Mouse (Mus musculus): ENCODE results near the gene Mesd. TPM values are rescaled to one million over a fixed set of nuclear protein-coding genes. Genes with fewer than 3 reads are reported as not detected.
"Not testable (repeated sequence)": the region's sequence is repeated elsewhere in the genome, so short reads cannot be mapped to it uniquely, and the experiment has no call there.

Gene Mesd
- polyA plus RNA-seq, 1 experiment from 2014 or later = 103 TPM

DNA sequence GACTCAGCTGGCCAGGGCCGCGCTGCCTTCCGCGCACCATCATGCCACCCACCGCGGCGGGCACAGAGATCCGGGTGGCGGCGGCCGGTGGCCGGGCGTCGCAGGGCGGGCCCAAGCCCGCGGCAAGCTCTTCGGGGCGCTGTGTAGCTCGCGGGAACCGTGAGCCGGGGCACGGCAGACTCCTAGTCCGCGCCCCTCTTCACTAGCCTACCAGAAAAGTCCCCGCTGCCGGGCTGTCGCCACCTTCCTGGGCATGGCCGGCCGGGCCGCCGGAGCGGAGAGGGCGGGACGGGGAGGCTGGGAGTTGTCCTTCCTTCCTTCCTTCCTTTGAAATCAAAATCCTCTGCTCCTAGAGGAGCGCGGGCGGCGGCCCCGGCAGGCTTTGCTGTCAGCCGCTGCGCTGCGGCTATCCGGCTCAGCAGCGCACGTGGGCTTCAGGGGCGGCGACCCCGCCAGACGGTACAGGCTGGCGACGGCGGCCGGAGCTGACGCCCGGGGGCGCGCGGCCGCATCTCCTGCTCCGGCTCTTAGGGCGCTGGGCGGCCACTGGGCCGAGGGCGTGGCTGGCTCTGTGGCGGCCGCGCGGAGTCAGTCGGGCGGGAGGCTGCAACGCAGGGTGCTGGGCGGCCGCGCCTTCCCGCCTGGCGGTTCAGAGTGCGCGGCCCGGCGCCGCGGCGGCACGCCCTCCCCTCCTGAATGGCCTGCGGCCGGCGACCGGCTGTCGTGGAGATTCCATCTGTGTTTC is 818 bp upstream of the Mesd start:
- peak overlapping the region; percentile 96 for H3K4me2 ChIP-seq (replicated peaks)
- WGBS = under 1% methylated on average over 79 of the region's 91 CpGs
- H3K9me3 ChIP-seq = no peaks in the 10 kb centered on the region
- ATAC-seq (ENCODE audit: low FRiP score, low read depth) = peak; percentile 74
- peak overlapping the region; percentile 68 for H3K4me3 ChIP-seq
- H3K27ac ChIP-seq = peak overlapping the region; percentile 94
- H3K36me3 ChIP-seq = peaks cover 6% of the 10 kb centered on the region
- peaks cover 54% of the 10 kb centered on the region for H3K4me1 ChIP-seq
- H3K9ac ChIP-seq = peak overlapping the region; percentile 92
- H3K27me3 ChIP-seq = no peaks in the 10 kb centered on the region

DNA sequence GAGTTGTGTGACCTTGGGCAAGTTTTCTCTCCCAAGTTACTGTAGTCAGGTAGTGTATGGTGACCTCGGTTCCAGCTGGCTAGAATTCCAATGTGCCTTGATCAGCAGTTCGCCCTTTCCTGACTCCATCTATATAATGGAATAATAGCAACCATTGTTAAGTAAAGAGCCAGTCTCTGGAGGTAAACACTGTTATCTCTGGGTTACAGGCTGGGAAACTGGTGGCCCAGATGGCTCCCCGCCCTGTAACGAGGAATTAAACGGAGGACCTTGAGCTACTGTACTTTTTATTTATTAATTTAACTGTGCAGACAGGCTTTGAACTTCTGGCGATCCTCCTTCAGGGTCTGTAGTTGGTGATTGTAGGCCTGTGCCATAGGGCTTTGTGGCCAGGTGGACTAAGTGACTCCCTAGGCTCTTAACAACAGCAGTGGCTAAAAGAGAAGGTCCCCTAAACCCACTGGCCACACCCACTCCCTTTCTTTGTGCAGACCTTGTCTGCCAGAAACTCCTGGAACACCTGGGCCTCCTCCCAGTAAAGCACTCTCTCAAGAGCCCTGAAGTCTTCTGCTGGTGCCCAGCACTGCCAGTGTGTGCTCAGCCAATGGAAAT is 761 bp downstream of the Mesd start:
- H3K9me3 ChIP-seq = no peaks in the 10 kb centered on the region
- WGBS = 34% methylated on average over 6 of the region's 6 CpGs

DNA sequence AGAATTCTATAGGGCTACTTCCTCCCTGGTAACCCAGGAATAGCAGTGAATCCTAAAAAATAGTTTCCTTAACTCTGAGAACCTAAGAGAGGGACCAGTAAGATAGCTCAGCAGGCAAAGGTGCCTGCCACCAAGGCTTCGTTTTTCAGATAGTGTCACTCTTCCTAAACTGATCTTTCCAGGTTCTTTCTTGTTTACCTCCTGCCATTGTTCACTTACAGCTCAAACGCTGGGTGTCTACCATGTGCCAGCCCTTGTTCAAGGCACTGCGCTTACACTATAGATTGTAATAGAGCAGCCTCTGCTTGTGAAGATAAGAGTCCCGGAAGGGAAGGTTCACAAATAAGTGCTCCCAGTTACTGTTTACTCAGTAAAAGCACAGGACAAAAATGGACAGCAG is 1.6 kb downstream of the Mesd start:
- 92% methylated on average over 4 of the region's 4 CpGs for WGBS
- H3K4me2 ChIP-seq (replicated peaks) = no peak overlapping the region
- H3K27me3 ChIP-seq = no peaks in the 10 kb centered on the region
- no peak overlapping the region for H3K9ac ChIP-seq
- peaks cover 6% of the 10 kb centered on the region for H3K36me3 ChIP-seq
- peak overlapping the region; percentile 16; the same call in 1 of the 2 replicates for H3K27ac ChIP-seq
- no peak for ATAC-seq (ENCODE audit: low FRiP score, low read depth)
- peaks cover 30% of the 10 kb centered on the region for H3K4me1 ChIP-seq
- H3K4me3 ChIP-seq = no peak overlapping the region
- H3K9me3 ChIP-seq = no peaks in the 10 kb centered on the region

More for the DNA sequence above, 761 bp downstream of the Mesd start:
- peak overlapping the region; percentile 94 for H3K27ac ChIP-seq
- no peak for ATAC-seq (ENCODE audit: low FRiP score, low read depth)
- peak overlapping the region; percentile 68 for H3K4me3 ChIP-seq
- peak overlapping the region; percentile 92 for H3K9ac ChIP-seq
- H3K4me2 ChIP-seq (replicated peaks) = peak overlapping the region; percentile 96
- H3K27me3 ChIP-seq = no peaks in the 10 kb centered on the region
- peaks cover 38% of the 10 kb centered on the region for H3K4me1 ChIP-seq
- H3K36me3 ChIP-seq = peaks cover 6% of the 10 kb centered on the region

DNA sequence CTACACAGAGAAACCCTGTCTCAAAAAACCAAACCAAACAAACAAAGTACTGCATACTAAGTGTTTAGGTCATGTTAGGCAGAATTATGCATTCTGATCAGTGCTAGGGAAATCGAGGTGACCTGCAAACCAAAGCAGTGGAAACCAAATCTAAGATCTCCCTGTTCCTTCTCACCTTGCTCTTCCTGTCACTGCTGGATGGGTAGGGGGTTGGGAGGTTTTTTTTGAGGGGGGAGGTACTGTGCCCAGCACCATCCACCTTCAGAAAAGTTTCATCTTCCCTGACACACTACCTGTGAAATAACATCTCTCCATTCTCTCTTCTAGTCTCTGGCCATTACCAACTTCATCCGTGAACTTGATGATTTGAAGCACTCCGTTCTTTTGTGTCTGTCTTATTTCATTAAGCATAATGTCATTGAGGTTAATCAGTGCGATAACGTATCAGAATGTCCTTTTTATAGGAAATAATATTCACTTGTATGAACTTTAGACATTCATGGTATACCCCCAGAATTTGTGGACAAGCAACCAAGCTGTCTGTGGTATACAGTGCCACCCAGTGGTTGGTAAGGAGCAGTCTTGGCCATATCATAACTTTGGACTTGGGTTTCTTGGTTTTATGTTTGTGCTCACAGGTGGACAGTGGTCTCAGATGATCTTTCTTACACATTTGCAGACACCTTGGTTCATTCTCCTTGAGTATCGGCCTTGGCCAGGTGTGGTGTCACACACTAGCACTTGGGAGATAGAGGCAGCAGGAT is 2.3 kb downstream of the Mesd start:
- no peak overlapping the region for H3K9ac ChIP-seq
- H3K4me2 ChIP-seq (replicated peaks) = no peak overlapping the region
- H3K4me1 ChIP-seq = peaks cover 23% of the 10 kb centered on the region
- no peak overlapping the region for H3K27ac ChIP-seq
- no peaks in the 10 kb centered on the region for H3K27me3 ChIP-seq
- H3K36me3 ChIP-seq = peaks cover 6% of the 10 kb centered on the region
- H3K9me3 ChIP-seq = no peaks in the 10 kb centered on the region
- ATAC-seq (ENCODE audit: low FRiP score, low read depth) = no peak
- WGBS = 91% methylated on average over 6 of the region's 6 CpGs
- no peak overlapping the region for H3K4me3 ChIP-seq

DNA sequence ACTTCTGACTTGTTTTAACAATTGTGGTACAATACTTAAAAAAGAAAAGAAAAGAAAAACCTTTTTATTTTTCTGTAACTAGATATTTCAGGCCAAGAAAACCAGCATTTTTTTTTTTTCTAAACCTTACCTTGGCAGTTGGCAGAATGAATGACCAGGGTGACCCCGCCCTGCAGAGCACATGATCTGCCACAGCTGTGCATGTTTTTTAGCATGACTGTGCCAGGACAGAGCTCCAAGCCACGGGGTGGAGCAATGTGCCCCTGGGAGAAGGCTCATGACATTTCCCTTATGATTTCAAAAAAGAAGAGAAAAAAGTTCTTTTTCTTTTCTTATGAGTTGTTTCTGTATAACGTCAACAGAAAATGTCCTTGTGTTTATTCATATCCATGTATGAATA is 5.1 kb downstream of the Mesd start:
- H3K4me2 ChIP-seq (replicated peaks) = no peak overlapping the region
- no peak overlapping the region for H3K9ac ChIP-seq
- no peak for ATAC-seq (ENCODE audit: low FRiP score, low read depth)
- H3K9me3 ChIP-seq = no peaks in the 10 kb centered on the region
- H3K27ac ChIP-seq = no peak overlapping the region
- WGBS = 63% methylated on average over 3 of the region's 3 CpGs
- H3K36me3 ChIP-seq = no peaks in the 10 kb centered on the region
- H3K4me1 ChIP-seq = peaks cover 23% of the 10 kb centered on the region
- H3K4me3 ChIP-seq = no peak overlapping the region
- no peaks in the 10 kb centered on the region for H3K27me3 ChIP-seq

DNA sequence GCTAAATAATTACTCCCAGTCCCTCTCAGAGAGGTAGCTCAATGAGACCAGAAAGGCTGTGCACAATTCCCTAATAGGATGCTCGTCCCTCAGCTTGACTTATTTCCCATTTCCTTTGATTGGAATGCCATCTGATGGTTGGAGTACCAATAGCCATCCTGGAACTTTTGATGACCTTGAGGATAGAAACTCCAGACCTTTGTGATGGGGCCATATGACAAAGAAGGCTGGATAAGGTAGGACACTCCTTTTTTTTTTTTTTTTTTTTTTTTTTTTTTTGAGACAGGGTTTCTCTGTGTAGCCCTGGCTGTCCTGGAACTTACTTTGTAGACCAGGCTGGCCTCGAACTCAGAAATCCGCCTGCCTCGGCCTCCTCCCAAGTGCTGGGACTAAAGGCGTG is 5.7 kb downstream of the Mesd start:
- not testable (repeated sequence) for ATAC-seq (ENCODE audit: low FRiP score, low read depth); H3K27ac ChIP-seq
- 86% methylated on average over 5 of the region's 5 CpGs for WGBS

DNA sequence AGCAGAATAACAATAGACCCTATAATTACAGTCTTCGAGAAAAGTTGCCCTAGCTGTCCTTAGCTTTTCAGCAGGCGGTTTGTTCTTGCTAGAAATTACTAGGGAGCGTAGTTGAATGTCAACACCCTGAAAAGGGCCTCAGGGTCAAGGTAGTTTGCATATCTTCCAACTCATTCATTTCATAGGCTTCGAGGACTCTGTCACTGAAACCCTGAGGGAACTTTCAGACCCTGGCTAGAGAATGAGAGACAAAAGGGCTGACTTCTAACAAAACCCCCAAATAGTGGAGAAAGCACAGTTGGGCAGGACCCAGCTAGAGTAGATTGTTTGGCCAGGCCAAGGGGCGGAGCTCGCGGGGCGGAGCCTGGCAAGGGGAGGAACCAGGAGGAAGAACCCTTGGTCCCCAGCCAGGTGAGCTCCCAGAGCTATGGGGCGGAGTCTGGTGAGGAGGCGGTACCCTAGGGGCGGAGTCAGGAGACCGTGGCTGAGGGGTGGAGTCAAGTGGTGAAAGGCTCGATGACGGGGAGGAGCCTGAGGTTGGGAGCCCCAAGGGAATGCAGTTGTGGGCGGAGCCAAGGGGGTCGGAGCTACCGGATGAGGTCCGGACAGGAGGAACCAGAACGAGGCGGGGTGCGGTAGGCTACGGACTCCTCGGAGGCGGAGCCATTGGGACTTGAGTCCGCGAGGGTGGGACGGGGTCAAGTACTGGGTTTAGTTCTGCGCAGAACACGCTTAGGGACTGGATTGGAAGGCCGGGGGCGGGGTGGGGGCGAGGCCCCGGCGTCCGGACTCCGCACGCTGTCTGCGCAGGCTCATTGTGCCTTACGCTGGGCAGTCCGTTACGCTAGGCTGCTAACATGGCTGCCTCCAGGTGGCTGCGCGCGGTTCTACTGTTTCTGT is 7.4 kb downstream of the Mesd start:
- Histone ChIP-seq H3K9me3 (no peaks in the 10 kb centered on the region), H3K4me3 (peak overlapping the region; percentile 79), H3K36me3 (peaks cover 17% of the 10 kb centered on the region), H3K27ac (peak overlapping the region; percentile 85), H3K9ac (peak overlapping the region; percentile 80), H3K27me3 (no peaks in the 10 kb centered on the region), H3K4me1 (peaks cover 13% of the 10 kb centered on the region), H3K4me2 (replicated peaks) (peak overlapping the region; percentile 69)
- WGBS = 4% methylated on average over 44 of the region's 44 CpGs
- peak; percentile 96 for ATAC-seq (ENCODE audit: low FRiP score, low read depth)

More for the DNA sequence above, 5.7 kb downstream of the Mesd start:
- not testable (repeated sequence) for H3K9ac ChIP-seq; H3K4me2 ChIP-seq (replicated peaks); H3K36me3 ChIP-seq; H3K27me3 ChIP-seq; H3K9me3 ChIP-seq; H3K4me3 ChIP-seq
- H3K4me1 ChIP-seq = peaks cover 18% of the 10 kb centered on the region

DNA sequence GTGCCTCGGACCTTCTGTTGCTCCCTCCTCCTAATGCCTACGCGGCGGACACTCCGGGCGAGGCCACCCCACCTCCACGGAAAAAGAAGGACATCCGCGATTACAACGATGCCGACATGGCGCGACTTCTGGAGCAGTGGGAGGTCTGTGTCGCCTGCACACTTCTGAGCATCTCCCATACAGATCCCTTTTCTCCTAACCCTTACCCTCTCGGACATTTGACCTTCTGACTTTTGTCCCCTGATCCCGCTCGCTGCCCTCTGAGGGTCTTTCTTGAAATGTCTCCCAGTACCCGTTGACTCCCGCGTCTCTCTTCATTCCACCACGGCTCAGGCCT is 8.0 kb downstream of the Mesd start:
- Histone ChIP-seq H3K9me3 (no peaks in the 10 kb centered on the region), H3K4me2 (replicated peaks) (peak overlapping the region; percentile 69), H3K27ac (peak overlapping the region; percentile 85), H3K36me3 (peaks cover 19% of the 10 kb centered on the region), H3K27me3 (no peaks in the 10 kb centered on the region), H3K4me1 (peaks cover 13% of the 10 kb centered on the region), H3K4me3 (peak overlapping the region; percentile 79), H3K9ac (peak overlapping the region; percentile 80)
- no peak; the same call in 1 of the 2 replicates for ATAC-seq (ENCODE audit: low FRiP score, low read depth)
- 0% methylated on average over 20 of the region's 21 CpGs for WGBS

DNA sequence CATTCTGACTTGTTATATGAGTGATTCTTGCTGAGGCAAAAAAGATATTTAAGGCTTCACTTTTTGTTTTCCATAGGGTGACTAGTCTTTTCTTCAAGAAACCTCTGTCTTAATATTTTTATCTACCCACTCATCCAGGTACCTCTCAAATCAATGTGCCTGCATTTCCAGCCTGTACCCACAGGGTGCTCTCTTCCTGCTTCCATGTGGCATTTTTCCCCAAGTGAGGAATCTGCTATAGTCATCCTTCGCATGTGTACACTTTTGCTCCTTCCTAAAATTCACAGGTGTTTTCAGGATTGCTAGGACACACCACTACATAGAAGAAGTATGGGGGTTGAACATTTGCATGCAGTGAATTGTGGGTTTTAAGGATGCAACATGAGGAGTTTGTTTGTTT is 10.1 kb downstream of the Mesd start:
- peaks cover 40% of the 10 kb centered on the region for H3K36me3 ChIP-seq
- no peak for ATAC-seq (ENCODE audit: low FRiP score, low read depth)
- H3K4me2 ChIP-seq (replicated peaks) = no peak overlapping the region
- H3K27me3 ChIP-seq = no peaks in the 10 kb centered on the region
- H3K4me1 ChIP-seq = peaks cover 13% of the 10 kb centered on the region
- no peak overlapping the region for H3K9ac ChIP-seq
- 95% methylated on average over 1 of the region's 1 CpGs for WGBS
- no peaks in the 10 kb centered on the region for H3K9me3 ChIP-seq
- H3K4me3 ChIP-seq = no peak overlapping the region
- H3K27ac ChIP-seq = no peak overlapping the region

DNA sequence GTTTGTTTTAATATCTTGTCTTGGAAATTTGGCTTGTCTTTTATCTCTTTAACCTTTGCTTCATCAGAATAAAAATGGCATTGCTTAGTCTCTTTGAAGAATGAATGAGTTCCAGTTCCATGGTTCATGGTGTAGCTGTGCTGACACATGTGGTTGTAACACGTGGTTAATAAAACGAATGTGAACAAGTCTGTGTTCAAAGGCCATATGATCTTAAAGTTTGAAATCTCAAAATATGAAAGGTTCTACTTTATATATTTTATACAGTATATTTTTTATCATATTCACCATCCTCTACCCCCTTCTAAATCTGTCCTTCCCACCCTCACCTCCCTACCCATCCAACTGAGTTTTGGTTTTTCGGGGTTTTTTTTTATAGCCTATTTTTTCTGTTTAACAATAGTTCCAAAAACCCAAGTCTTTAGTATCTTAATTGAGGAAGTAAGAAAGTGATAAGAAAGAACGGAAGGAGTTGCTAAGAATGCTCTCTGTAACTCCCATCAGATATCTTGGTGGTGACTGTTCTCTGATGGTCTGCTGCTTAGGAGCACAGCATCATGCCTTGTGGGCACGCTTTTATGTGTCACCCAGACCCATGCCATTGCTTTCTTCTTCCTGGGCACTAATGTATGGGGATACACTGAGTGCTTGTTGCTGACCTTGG is 11.9 kb downstream of the Mesd start:
- ATAC-seq (ENCODE audit: low FRiP score, low read depth) = no peak
- WGBS = 88% methylated on average over 5 of the region's 5 CpGs
- H3K9ac ChIP-seq = no peak overlapping the region

DNA sequence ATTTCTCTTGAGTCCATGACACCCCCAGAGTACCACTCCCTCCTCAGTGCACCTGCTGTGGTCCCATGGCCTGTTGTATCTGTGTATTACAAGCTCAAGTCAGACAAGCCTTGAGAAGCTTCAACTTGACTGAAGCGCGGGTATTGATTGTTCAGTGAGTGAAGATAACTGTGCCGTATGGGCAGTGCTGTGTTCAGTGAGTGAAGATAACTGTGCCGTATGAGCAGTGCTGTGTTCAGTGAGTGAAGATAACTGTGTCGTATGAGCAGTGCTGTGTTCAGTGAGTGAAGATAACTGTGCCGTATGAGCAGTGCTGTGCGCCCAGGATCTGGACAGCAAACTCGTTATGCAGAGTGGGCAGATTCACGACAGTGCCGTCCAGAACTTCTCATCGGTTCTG is 14.0 kb downstream of the Mesd start:
- no peaks in the 10 kb centered on the region for H3K9me3 ChIP-seq
- H3K4me1 ChIP-seq = peaks cover 7% of the 10 kb centered on the region
- WGBS = 92% methylated on average over 11 of the region's 11 CpGs
- H3K27me3 ChIP-seq = no peaks in the 10 kb centered on the region
- no peak overlapping the region for H3K27ac ChIP-seq
- ATAC-seq (ENCODE audit: low FRiP score, low read depth) = no peak
- H3K9ac ChIP-seq = no peak overlapping the region
- H3K4me2 ChIP-seq (replicated peaks) = no peak overlapping the region
- H3K36me3 ChIP-seq = peaks cover 64% of the 10 kb centered on the region
- no peak overlapping the region for H3K4me3 ChIP-seq

More for the DNA sequence above, 11.9 kb downstream of the Mesd start:
- H3K36me3 ChIP-seq = peaks cover 58% of the 10 kb centered on the region
- H3K9me3 ChIP-seq = no peaks in the 10 kb centered on the region
- no peak overlapping the region for H3K4me2 ChIP-seq (replicated peaks)
- H3K27ac ChIP-seq = no peak overlapping the region
- H3K4me1 ChIP-seq = peaks cover 13% of the 10 kb centered on the region
- H3K27me3 ChIP-seq = no peaks in the 10 kb centered on the region
- no peak overlapping the region for H3K4me3 ChIP-seq

All from limb, embryonic 13.5 days (tissue).